Mouse (Mus musculus) stomach, postnatal 0 days (tissue): ENCODE measurements around the gene Ap4s1. TPM values are rescaled to one million over a fixed set of nuclear protein-coding genes. Genes with fewer than 3 reads are reported as not detected.

Source experiments
- ATAC-seq: fragments of 200-750 bp; cut with Nextera tagmentation; 2 replicates; pipeline ENCODE4 v1.8.0; 2017; ENCODE audit not compliant: low FRiP score, low TSS enrichment
- DNase-seq: peaks from one replicate; pipeline ENCODE4 v3.0.0-alpha.2; 2016; ENCODE audit warnings: low spot score
- H3K27ac ChIP-seq: fragments of 300-500 bp; sonication (generic); replicated peaks from 2 replicates; pipeline ENCODE4 v1.5.1; 2014; ENCODE audit warnings: mild to moderate bottlenecking, control low read depth
- H3K27me3 ChIP-seq: fragments of 300-500 bp; sonication (generic); 2 replicates; pipeline ENCODE4 v1.6.1; 2014; ENCODE audit warnings: low read length; ENCODE audit not compliant: control insufficient read depth, insufficient read depth
- H3K36me3 ChIP-seq: fragments of 300-500 bp; sonication (generic); 2 replicates; pipeline ENCODE4 v1.6.1; 2014; ENCODE audit warnings: low read length, mixed read lengths; ENCODE audit not compliant: control insufficient read depth, insufficient read depth
- H3K4me1 ChIP-seq: fragments of 300-500 bp; sonication (generic); replicated peaks from 2 replicates; pipeline ENCODE4 v1.6.1; 2014; ENCODE audit warnings: antibody characterized with exemption; ENCODE audit not compliant: control insufficient read depth, insufficient read depth
- H3K4me2 ChIP-seq: fragments of 300-500 bp; sonication (generic); replicated peaks from 2 replicates; pipeline ENCODE4 v1.6.1; 2014; ENCODE audit warnings: low read depth, mild to moderate bottlenecking, control low read depth, moderate library complexity
- H3K4me3 ChIP-seq: fragments of 300-500 bp; sonication (generic); 2 replicates; pipeline ENCODE4 v1.5.1; 2014; ENCODE audit warnings: low read depth, low read length, control low read depth
- H3K9ac ChIP-seq: fragments of 300-500 bp; sonication (generic); 2 replicates; pipeline ENCODE4 v1.6.1; 2014; ENCODE audit warnings: mild to moderate bottlenecking, low read length, control low read depth, mixed read lengths
- H3K9me3 ChIP-seq: fragments of 300-500 bp; sonication (generic); 2 replicates; pipeline ENCODE4 v1.6.1; 2016; ENCODE audit warnings: low read length; ENCODE audit not compliant: control insufficient read depth
- CTCF ChIP-seq: IDR thresholded peaks from 2 replicates; pipeline ENCODE4 v1.5.1; 2016; ENCODE audit warnings: antibody characterized with exemption, low read depth, mild to moderate bottlenecking, moderate library complexity
- EP300 ChIP-seq: optimal IDR thresholded peaks from 2 replicates; pipeline ENCODE3; 2016; ENCODE audit warnings: antibody characterized with exemption
- WGBS: fragments of 180-500 bp; shearing (Covaris S2); extraction: QIAGEN DNeasy Blood & Tissue Kit; methylation state at CpG from one replicate; pipeline ENCODE4 v1.1.7; 2014; 5-methylcytosine and 5-hydroxymethylcytosine counted together
- polyA plus RNA-seq: library from polyadenylated mRNA; unstranded; fragments of >200 nt; fragmentation: Nextera tagmentation; extraction: Ambion mirVana; gene quantifications from 2 replicates; pipeline ENCODE4 v1.2.1, GENCODE M21; 2015

Gene Ap4s1
- polyA plus RNA-seq, 1 experiment from 2014 or later: 28.8 TPM

GRCm38 (mm10) chr12:51767454-51767853 is 76.6 kb downstream of the Ap4s1 start:
- H3K4me2 ChIP-seq: no peak overlapping the region
- no peak overlapping the region for H3K4me3 ChIP-seq
- H3K27ac ChIP-seq: no peak overlapping the region
- H3K27me3 ChIP-seq: no peaks in the 10 kb centered on the region
- peaks cover 38% of the 10 kb centered on the region for H3K36me3 ChIP-seq
- H3K4me1 ChIP-seq: no peaks in the 10 kb centered on the region
- no peaks in the 10 kb centered on the region for H3K9me3 ChIP-seq
- ATAC-seq (peak; percentile 89), DNase-seq (no peak)
- WGBS: 58% methylated on average over 4 of the region's 4 CpGs
- TF ChIP-seq EP300 (no peak), CTCF (no peak)
- H3K9ac ChIP-seq: no peak overlapping the region

- DNase-seq: no peak
- Histone ChIP-seq H3K4me3 (no peak overlapping the region), H3K9ac (no peak overlapping the region), H3K9me3 (no peaks in the 10 kb centered on the region), H3K4me1 (no peaks in the 10 kb centered on the region), H3K27ac (no peak overlapping the region), H3K27me3 (no peaks in the 10 kb centered on the region), H3K4me2 (no peak overlapping the region), H3K36me3 (peaks cover 35% of the 10 kb centered on the region)
- TF ChIP-seq EP300 (no peak), CTCF (no peak)
- WGBS: 91% methylated on average over 15 of the region's 15 CpGs
- ATAC-seq: no peak
Observed at GRCm38 (mm10) chr12:51768702-51769101, 77.9 kb downstream of the Ap4s1 start.

GRCm38 (mm10) chr12:51784842-51785241 is 94.0 kb downstream of the Ap4s1 start:
- Histone ChIP-seq H3K4me3 (no peak overlapping the region), H3K4me1 (no peaks in the 10 kb centered on the region), H3K9ac (no peak overlapping the region), H3K27ac (no peak overlapping the region), H3K9me3 (no peaks in the 10 kb centered on the region), H3K36me3 (peaks cover 28% of the 10 kb centered on the region), H3K27me3 (no peaks in the 10 kb centered on the region), H3K4me2 (no peak overlapping the region)
- ATAC-seq: no peak
- DNase-seq: peak; percentile 47
- TF ChIP-seq EP300 (no peak), CTCF (peak; percentile 68)
- WGBS: 93% methylated on average over 7 of the region's 7 CpGs

Other genes starting within 250 kb of the Ap4s1 start
- gene Coch, start 97.7 kb upstream of the Ap4s1 start, polyA plus RNA-seq: 0.50 and 0.61 TPM in 2 replicates
- 25.7 and 26.0 TPM in 2 replicates for gene Strn3, start 864 bp downstream of the Ap4s1 start, polyA plus RNA-seq
- 24.7 and 25.2 TPM in 2 replicates for gene Hectd1, start 138.5 kb downstream of the Ap4s1 start, polyA plus RNA-seq